In the genomic region with DNA sequence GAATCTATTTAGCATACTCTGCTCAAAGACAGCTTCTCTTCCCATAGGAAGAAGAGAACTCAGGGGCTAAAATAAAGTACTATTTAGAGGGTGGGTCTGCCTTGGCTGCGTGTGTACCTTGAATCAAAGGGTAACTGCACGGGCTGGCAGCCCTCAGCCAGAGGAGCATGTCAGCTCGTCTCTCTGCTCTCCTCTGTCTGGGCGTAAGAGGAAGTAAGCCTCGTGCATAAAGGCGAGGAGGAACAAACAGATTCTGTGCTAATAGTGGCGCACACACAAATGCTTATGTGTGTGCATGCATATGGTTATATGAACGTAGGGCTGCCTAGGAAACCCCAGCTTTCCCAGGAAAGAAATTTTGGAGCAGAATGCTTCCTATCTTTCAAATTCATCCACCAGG, we compare ENCODE assay signal across 13 mouse cellular contexts. TPM values are rescaled to one million over a fixed set of nuclear protein-coding genes. Genes with fewer than 3 reads are reported as not detected.
DNase-seq lines count a peak whose midpoint lies in the region; ATAC-seq and TF ChIP-seq lines count a peak whose summit lies in the region.
"Had no signal": no experiment of that assay in that cellular context is flagged by ENCODE, and none has a peak within 500 bp of the region (broad histone marks: within the 10 kb centered on the region; RNA-seq: fewer than 3 reads in every experiment).

No protein-coding gene starts in this region.

- no peak for TF ChIP-seq CTCF in forebrain, postnatal 0 days (IDR thresholded peaks at IDR 0.05; ENCODE audit: low read depth)

- no peak overlapping the region for H3K4me2 ChIP-seq in forebrain, postnatal 0 days (ENCODE audit: low read depth)
- H3K4me2 ChIP-seq in forebrain, embryonic 12.5 days: no peak overlapping the region
- H3K4me2 ChIP-seq in midbrain, embryonic 13.5 days (replicated peaks): no peak overlapping the region
- H3K4me2 ChIP-seq in midbrain, embryonic 11.5 days: no peak overlapping the region
- H3K4me2 ChIP-seq: liver, embryonic 13.5 days had no signal

- intact Hi-C loops in heart, postnatal 25 days (cut with DNase I): no loop called here

- 42% methylated on average over 8 of the region's 8 CpGs for WGBS in forebrain, postnatal 0 days
- 77% methylated on average over 8 of the region's 8 CpGs for WGBS in forebrain, embryonic 12.5 days
- 68% methylated on average over 8 of the region's 8 CpGs for WGBS in midbrain, embryonic 13.5 days
- 65% methylated on average over 8 of the region's 8 CpGs for WGBS in midbrain, embryonic 11.5 days

- ATAC-seq in forebrain, postnatal 0 days: 0 out of 2 replicates have a peak, but pooled peaks have one; percentile 26
- ATAC-seq in forebrain, embryonic 12.5 days (ENCODE audit: low FRiP score): no peak
- no peak for ATAC-seq in midbrain, embryonic 13.5 days
- ATAC-seq in midbrain, embryonic 11.5 days (ENCODE audit: low FRiP score): no peak
- ATAC-seq in monocyte, adult 5-6 weeks (replicated peaks; ENCODE audit: insufficient number of reproducible peaks, low FRiP score, low TSS enrichment, poor library complexity, severe bottlenecking): peak; percentile 71

- no peaks in the 10 kb centered on the region for H3K36me3 ChIP-seq in forebrain, postnatal 0 days (ENCODE audit: insufficient read depth)
- no peaks in the 10 kb centered on the region for H3K36me3 ChIP-seq in forebrain, embryonic 12.5 days (replicated peaks)
- H3K36me3 ChIP-seq in midbrain, embryonic 13.5 days: no peaks in the 10 kb centered on the region
- no peaks in the 10 kb centered on the region for H3K36me3 ChIP-seq in midbrain, embryonic 11.5 days (ENCODE audit: control insufficient read depth, insufficient read depth, low read length)
- H3K36me3 ChIP-seq: liver, embryonic 13.5 days had no signal

- H3K27ac ChIP-seq in forebrain, postnatal 0 days (ENCODE audit: low read depth, low read length): peak overlapping the region; percentile 4
- no peak overlapping the region for H3K27ac ChIP-seq in forebrain, embryonic 12.5 days
- H3K27ac ChIP-seq in midbrain, embryonic 13.5 days: no peak overlapping the region
- no peak overlapping the region for H3K27ac ChIP-seq in midbrain, embryonic 11.5 days (ENCODE audit: low read depth, low read length)
- H3K27ac ChIP-seq: liver, embryonic 13.5 days had no signal

- peak; percentile 57 for DNase-seq in forebrain, postnatal 0 days
- no peak for DNase-seq in midbrain, embryonic 11.5 days (ENCODE audit: low spot score, missing footprints)
- peak; percentile 56 for DNase-seq in MEL-GATA-1-ER (ENCODE audit: extremely low read depth, low read depth)
- no peak for DNase-seq in heart, postnatal 25 days (ENCODE audit: low spot score)
- DNase-seq in retina, postnatal 1 day: no peak
- DNase-seq: adrenal gland, adult 8-10 months; gastrocnemius, postnatal 25 days; kidney, adult 2 months; liver, embryonic 13.5 days; lung, postnatal 14 days had no signal

- H3K9me3 ChIP-seq in forebrain, postnatal 0 days (ENCODE audit: low read length): no peaks in the 10 kb centered on the region
- no peaks in the 10 kb centered on the region for H3K9me3 ChIP-seq in forebrain, embryonic 12.5 days
- H3K9me3 ChIP-seq in midbrain, embryonic 13.5 days: no peaks in the 10 kb centered on the region
- H3K9me3 ChIP-seq in midbrain, embryonic 11.5 days (ENCODE audit: control insufficient read depth, low read length): no peaks in the 10 kb centered on the region
- H3K9me3 ChIP-seq: liver, embryonic 13.5 days had no signal

- peaks cover 18% of the 10 kb centered on the region for H3K4me1 ChIP-seq in forebrain, postnatal 0 days (ENCODE audit: insufficient read depth)
- peaks cover 8% of the 10 kb centered on the region; the same call in 1 of the 2 replicates for H3K4me1 ChIP-seq in forebrain, embryonic 12.5 days
- H3K4me1 ChIP-seq in midbrain, embryonic 13.5 days (replicated peaks): peaks cover 5% of the 10 kb centered on the region
- peaks cover under 1% of the 10 kb centered on the region for H3K4me1 ChIP-seq in midbrain, embryonic 11.5 days (ENCODE audit: control insufficient read depth, insufficient read depth, low read length)
- H3K4me1 ChIP-seq: liver, embryonic 13.5 days had no signal

- no peak overlapping the region for H3K4me3 ChIP-seq in forebrain, postnatal 0 days (ENCODE audit: low read depth, low read length)
- H3K4me3 ChIP-seq in forebrain, embryonic 12.5 days (replicated peaks): no peak overlapping the region
- no peak overlapping the region for H3K4me3 ChIP-seq in midbrain, embryonic 13.5 days (replicated peaks)
- no peak overlapping the region for H3K4me3 ChIP-seq in midbrain, embryonic 11.5 days (ENCODE audit: low read depth, low read length)
- H3K4me3 ChIP-seq: liver, embryonic 13.5 days had no signal

- no peak overlapping the region for H3K9ac ChIP-seq in forebrain, postnatal 0 days
- no peak overlapping the region for H3K9ac ChIP-seq in forebrain, embryonic 12.5 days
- 0 out of 2 replicates have a peak overlapping the region, but pooled peaks have one; percentile 14 for H3K9ac ChIP-seq in midbrain, embryonic 13.5 days (replicated peaks)
- no peak overlapping the region for H3K9ac ChIP-seq in midbrain, embryonic 11.5 days (ENCODE audit: low read length)
- H3K9ac ChIP-seq: liver, embryonic 13.5 days had no signal

- no peaks in the 10 kb centered on the region for H3K27me3 ChIP-seq in forebrain, postnatal 0 days (ENCODE audit: insufficient read depth, low read length)
- no peaks in the 10 kb centered on the region for H3K27me3 ChIP-seq in forebrain, embryonic 12.5 days
- H3K27me3 ChIP-seq in midbrain, embryonic 13.5 days: no peaks in the 10 kb centered on the region
- H3K27me3 ChIP-seq in midbrain, embryonic 11.5 days (ENCODE audit: control insufficient read depth, insufficient read depth, low read length): no peaks in the 10 kb centered on the region
- H3K27me3 ChIP-seq: liver, embryonic 13.5 days had no signal

RNA-seq across cellular contexts. Expression of a gene that starts 28.8 kb away (rescaled TPM):
- 1.5 and 1.6 TPM in 2 replicates for total RNA-seq in forebrain, postnatal 0 days (2014; rRNA removed)
- polyA plus RNA-seq in forebrain, postnatal 0 days (2015; fragmentation: Nextera tagmentation; extraction: Ambion mirVana): 1.2 and 1.5 TPM in 2 replicates
- 2.4 and 3.7 TPM in 2 replicates for polyA plus RNA-seq in forebrain, embryonic 12.5 days (2016; fragmentation: Nextera tagmentation; extraction: Ambion mirVana)
- polyA plus RNA-seq in midbrain, embryonic 13.5 days (2015; fragmentation: Nextera tagmentation; extraction: Ambion mirVana): 1.7 and 1.9 TPM in 2 replicates
- 2.5 and 2.7 TPM in 2 replicates for polyA plus RNA-seq in midbrain, embryonic 11.5 days (2014; fragmentation: Nextera tagmentation; extraction: Ambion mirVana)
- 69.0 to 81.2 TPM (median 74.8 TPM) in 3 replicates for total RNA-seq in monocyte, adult 5-6 weeks (2017)
- 10 to 100 TPM; 28.3 to 30.9 TPM for total RNA-seq in heart, postnatal 25 days (2021)

RNA-seq across cellular contexts. Expression of a gene that starts 29.1 kb away (rescaled TPM):
- total RNA-seq in forebrain, postnatal 0 days (2014; rRNA removed): 53.7 and 57.0 TPM in 2 replicates
- polyA plus RNA-seq in forebrain, postnatal 0 days (2015; fragmentation: Nextera tagmentation; extraction: Ambion mirVana): 13.8 and 21.3 TPM in 2 replicates
- 12.3 and 13.8 TPM in 2 replicates for polyA plus RNA-seq in forebrain, embryonic 12.5 days (2016; fragmentation: Nextera tagmentation; extraction: Ambion mirVana)
- 14.0 and 20.2 TPM in 2 replicates for polyA plus RNA-seq in midbrain, embryonic 13.5 days (2015; fragmentation: Nextera tagmentation; extraction: Ambion mirVana)
- polyA plus RNA-seq in midbrain, embryonic 11.5 days (2014; fragmentation: Nextera tagmentation; extraction: Ambion mirVana): 7.0 and 9.3 TPM in 2 replicates
- total RNA-seq in monocyte, adult 5-6 weeks (2017): 0.19 TPM in 1 of 3 replicates, not detected in the others
- 1 to 10 TPM; 2.7 to 3.5 TPM for total RNA-seq in heart, postnatal 25 days (2021)

RNA-seq across cellular contexts. Expression of a gene that starts 35.0 kb away (rescaled TPM):
- total RNA-seq in forebrain, postnatal 0 days (2014; rRNA removed): 2.7 and 4.0 TPM in 2 replicates
- 11.2 and 12.2 TPM in 2 replicates for polyA plus RNA-seq in forebrain, postnatal 0 days (2015; fragmentation: Nextera tagmentation; extraction: Ambion mirVana)
- polyA plus RNA-seq in forebrain, embryonic 12.5 days (2016; fragmentation: Nextera tagmentation; extraction: Ambion mirVana): 4.5 and 6.0 TPM in 2 replicates
- polyA plus RNA-seq in midbrain, embryonic 13.5 days (2015; fragmentation: Nextera tagmentation; extraction: Ambion mirVana): 6.3 and 6.6 TPM in 2 replicates
- polyA plus RNA-seq in midbrain, embryonic 11.5 days (2014; fragmentation: Nextera tagmentation; extraction: Ambion mirVana): 4.0 and 4.2 TPM in 2 replicates
- 2.0 to 4.4 TPM (median 3.0 TPM) in 3 replicates for total RNA-seq in monocyte, adult 5-6 weeks (2017)
- total RNA-seq in heart, postnatal 25 days (2021): 100 to 1,000 TPM; 122 to 198 TPM

Comparison
In these comparisons a context has a peak if more than half of its experiments do, and no peak if none do; other contexts are left out.
1. ATAC-seq: peak in forebrain, postnatal 0 days (single experiment) and monocyte, adult 5-6 weeks (single experiment); none in forebrain, embryonic 12.5 days (single experiment), midbrain, embryonic 13.5 days (single experiment) and midbrain, embryonic 11.5 days (single experiment).
2. DNase-seq: peak in forebrain, postnatal 0 days (single experiment) and MEL-GATA-1-ER (single experiment); none in midbrain, embryonic 11.5 days (single experiment), heart, postnatal 25 days (single experiment) and retina, postnatal 1 day (single experiment).